Mouse (Mus musculus) thymus, adult 2 months (tissue): Measurements from ENCODE around the gene Wscd1. TPM values are rescaled to one million over a fixed set of nuclear protein-coding genes. Genes with fewer than 3 reads are reported as not detected.

Source experiments
- DNase-seq: peaks from one replicate; pipeline ENCODE4 v3.0.0; 2021
- H3K27ac ChIP-seq: fragments of 200-500 bp; 2 replicates; pipeline ENCODE4 v1.5.1; 2012; ENCODE audit warnings: low read length, control low read depth; ENCODE audit not compliant: control insufficient read depth, insufficient read depth
- H3K27me3 ChIP-seq: fragments of 200-500 bp; 2 replicates; pipeline ENCODE4 v1.6.1; 2012; ENCODE audit warnings: mild to moderate bottlenecking, low read length, moderate library complexity, mixed read lengths; ENCODE audit not compliant: control insufficient read depth, insufficient read depth
- H3K36me3 ChIP-seq: fragments of 200-500 bp; 2 replicates; pipeline ENCODE4 v1.6.1; 2012; ENCODE audit warnings: mild to moderate bottlenecking, low read length, moderate library complexity; ENCODE audit not compliant: control insufficient read depth, insufficient read depth
- H3K4me1 ChIP-seq: fragments of 200-500 bp; replicated peaks from 2 replicates; pipeline ENCODE4 v1.6.1; 2012; ENCODE audit warnings: low read length; ENCODE audit not compliant: control insufficient read depth, insufficient read depth
- H3K4me3 ChIP-seq: fragments of 200-500 bp; 2 replicates; pipeline ENCODE4 v1.5.1; 2012; ENCODE audit warnings: mild to moderate bottlenecking, low read length, control low read depth, moderate library complexity; ENCODE audit not compliant: control insufficient read depth, insufficient read depth
- CTCF ChIP-seq: fragments of 200-500 bp; IDR thresholded peaks from 2 replicates; pipeline ENCODE4 v1.5.1; 2012; ENCODE audit warnings: mild to moderate bottlenecking, control low read depth, low read length, moderate library complexity, borderline replicate concordance; ENCODE audit not compliant: control insufficient read depth, poor library complexity, insufficient read depth; ENCODE audit errors: extremely low read depth
- POLR2A ChIP-seq: fragments of 200-500 bp; IDR thresholded peaks from 2 replicates; pipeline ENCODE4 v1.6.1; 2012; ENCODE audit warnings: mild to moderate bottlenecking, low read length, control low read depth, moderate library complexity; ENCODE audit not compliant: control insufficient read depth, poor library complexity, insufficient read depth; ENCODE audit errors: extremely low read depth
- WGBS: fragments of 180-500 bp; shearing (Covaris S2); methylation state at CpG from one replicate; pipeline ENCODE4 v1.1.7; 2018; 5-methylcytosine and 5-hydroxymethylcytosine counted together
- polyA plus RNA-seq: library from polyadenylated mRNA; depleted of rRNA; stranded (reverse); fragments of >200 nt; gene quantifications from 2 replicates; pipeline ENCODE4 v1.2.3, GENCODE M21; 2012; rRNA removed

Wscd1 gene
- 13.6 and 16.6 TPM in 2 replicates for polyA plus RNA-seq

DNA sequence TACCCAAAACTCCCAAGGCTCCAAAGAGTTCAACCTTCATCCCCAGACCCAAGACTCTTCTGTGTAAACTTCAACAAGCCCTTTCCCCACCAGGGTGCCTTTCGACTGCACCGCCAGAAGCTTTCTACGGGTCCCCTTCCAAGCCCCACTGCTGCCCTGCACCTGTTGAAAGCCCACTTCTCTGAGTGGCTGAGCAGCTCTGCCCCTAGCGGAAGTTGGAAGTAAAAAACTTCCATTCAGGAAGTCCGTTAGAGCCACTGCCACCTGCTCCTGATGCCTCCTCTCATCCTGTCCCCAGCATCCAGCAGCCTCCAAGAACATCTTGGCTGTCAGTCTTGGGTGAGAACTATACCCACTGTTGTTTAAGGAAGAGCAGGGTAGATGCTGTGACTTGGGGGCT is at the start of gene Wscd1:
Gene Wscd1 (plus strand): TSS at position 250 of the 400 bp plus-strand sequence.
- Histone ChIP-seq H3K36me3 (no peaks in the 10 kb centered on the region), H3K27me3 (no peaks in the 10 kb centered on the region), H3K4me1 (peaks cover 14% of the 10 kb centered on the region), H3K27ac (no peak within 1 kb of the TSS), H3K4me3 (peak within 1 kb of the TSS; percentile 44)
- peak; percentile 58 for DNase-seq
- 24% methylated on average over 5 of the region's 5 CpGs for WGBS
- TF ChIP-seq CTCF = peak; percentile 44; the same call in 1 of the 2 replicates
- TF ChIP-seq POLR2A = no peak

DNA sequence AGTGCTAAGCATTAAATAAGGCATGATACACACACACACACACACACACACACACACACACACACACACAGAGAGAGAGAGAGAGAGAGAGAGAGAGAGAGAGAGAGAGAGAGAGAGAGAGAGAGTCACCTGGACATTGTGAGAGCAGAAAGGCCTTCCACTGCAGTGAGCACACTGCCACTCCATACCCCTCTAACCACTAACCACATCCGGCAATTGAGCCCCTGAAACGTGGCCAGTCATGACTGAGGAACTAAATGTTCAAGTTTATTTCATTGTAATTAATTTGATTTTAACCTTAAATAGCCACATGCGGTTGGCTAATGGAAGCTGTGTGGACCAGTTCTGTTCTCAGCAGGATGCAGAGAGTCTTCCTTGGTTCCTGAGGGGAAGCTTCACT is 21.7 kb upstream of the Wscd1 start:
- Histone ChIP-seq H3K27ac (no peak overlapping the region), H3K4me1 (peaks cover 23% of the 10 kb centered on the region), H3K4me3 (no peak overlapping the region), H3K36me3 (no peaks in the 10 kb centered on the region), H3K27me3 (no peaks in the 10 kb centered on the region)
- DNase-seq = no peak
- 4% methylated on average over 3 of the region's 3 CpGs for WGBS
- TF ChIP-seq CTCF (no peak), POLR2A (no peak)

DNA sequence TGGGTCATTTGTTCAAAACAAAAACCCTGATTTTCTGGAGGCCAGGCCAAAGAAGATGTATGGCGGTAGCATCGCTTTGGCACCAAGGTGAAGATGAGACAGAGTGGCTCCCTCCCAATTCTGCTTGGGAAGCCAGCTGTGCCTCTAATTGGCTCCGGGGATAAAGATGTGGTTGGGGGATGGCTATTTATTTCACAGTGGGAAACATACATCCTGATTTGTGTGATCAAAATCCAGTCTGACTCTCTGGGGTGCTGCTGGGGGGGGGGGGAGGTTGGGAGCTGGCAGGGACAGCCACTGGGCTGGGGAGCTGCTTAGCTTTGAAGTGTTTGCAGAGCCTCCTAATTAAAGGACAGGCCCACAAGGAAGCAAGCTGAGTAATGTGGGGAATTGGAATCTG is 20.4 kb upstream of the Wscd1 start:
- TF ChIP-seq CTCF (no peak), POLR2A (no peak)
- no peaks in the 10 kb centered on the region for H3K27me3 ChIP-seq
- H3K4me1 ChIP-seq = peaks cover 33% of the 10 kb centered on the region
- no peak overlapping the region for H3K4me3 ChIP-seq
- no peak for DNase-seq
- H3K36me3 ChIP-seq = no peaks in the 10 kb centered on the region
- no peak overlapping the region for H3K27ac ChIP-seq
- 92% methylated on average over 3 of the region's 3 CpGs for WGBS

DNA sequence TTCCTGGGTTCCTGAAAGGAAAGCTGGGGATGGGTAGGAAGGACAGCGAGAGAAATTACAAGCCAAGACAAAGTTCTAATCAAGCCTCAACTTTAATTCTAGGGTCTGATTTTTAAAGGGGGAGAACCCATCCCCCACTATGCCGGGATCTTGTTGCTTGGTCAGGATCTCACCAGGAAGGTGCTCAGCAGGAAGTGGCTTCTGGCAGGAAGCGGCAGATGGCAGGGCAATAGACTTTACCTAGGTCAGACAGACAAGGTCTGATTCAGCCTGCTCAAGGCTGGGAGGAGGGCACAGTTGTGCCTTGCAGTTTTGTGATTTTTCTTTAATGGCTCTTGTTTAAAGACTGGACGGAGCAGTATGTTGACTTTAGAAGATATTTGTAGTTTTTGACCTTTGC is 15.9 kb upstream of the Wscd1 start:
- Histone ChIP-seq H3K27me3 (no peaks in the 10 kb centered on the region), H3K4me3 (no peak overlapping the region), H3K27ac (no peak overlapping the region), H3K36me3 (no peaks in the 10 kb centered on the region), H3K4me1 (peaks cover 23% of the 10 kb centered on the region)
- 35% methylated on average over 4 of the region's 4 CpGs for WGBS
- DNase-seq = peak; percentile 39
- TF ChIP-seq POLR2A = no peak
- TF ChIP-seq CTCF = no peak

DNA sequence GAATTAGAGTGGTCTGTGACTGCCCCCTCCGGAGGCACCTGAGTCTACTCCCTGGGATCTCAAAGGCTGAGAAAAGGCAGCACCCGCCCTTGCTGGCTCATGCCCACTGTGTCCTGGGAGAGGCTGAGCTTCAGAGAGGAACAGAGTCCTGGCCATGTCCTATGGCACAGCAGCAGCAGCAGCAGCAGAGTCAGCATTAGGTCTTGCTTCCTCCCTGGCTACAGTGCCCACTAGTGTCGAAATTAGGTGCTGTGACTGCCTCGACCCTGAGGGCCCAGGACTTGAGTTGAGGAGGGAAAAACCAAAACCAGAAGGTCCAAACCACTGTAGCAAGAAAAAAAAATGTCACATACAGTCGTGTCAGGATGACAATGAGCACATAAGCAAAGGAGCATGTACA is 12.6 kb upstream of the Wscd1 start:
- WGBS = 26% methylated on average over 5 of the region's 5 CpGs
- no peak overlapping the region for H3K27ac ChIP-seq
- DNase-seq = peak; percentile 38

DNA sequence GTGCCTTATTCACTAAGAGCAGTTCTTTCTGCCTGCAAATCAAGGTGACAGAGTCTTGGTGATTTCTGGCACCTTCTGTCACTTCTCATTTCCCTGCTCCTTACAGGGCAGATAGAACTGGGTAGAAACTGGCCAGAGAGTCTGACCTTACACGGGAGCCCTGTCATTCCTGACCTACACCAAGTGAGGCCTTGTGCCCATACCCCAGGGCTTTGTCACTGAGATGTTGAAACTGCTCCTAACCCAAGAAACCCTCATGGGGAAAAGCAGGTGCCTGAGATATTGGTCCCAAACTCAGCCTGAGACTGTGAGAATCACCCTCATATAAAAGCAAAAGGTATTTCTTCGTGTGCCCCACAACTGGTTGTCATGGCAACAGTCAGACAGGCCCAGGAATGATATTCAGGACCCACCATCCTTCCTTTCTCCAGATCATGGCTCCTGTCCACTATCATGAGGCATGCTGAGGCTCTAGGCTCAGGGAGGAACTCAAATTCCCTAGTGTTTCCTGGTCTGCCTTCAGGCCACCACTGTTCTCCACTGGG is 11.1 kb upstream of the Wscd1 start:
- Histone ChIP-seq H3K27ac (no peak overlapping the region), H3K27me3 (no peaks in the 10 kb centered on the region), H3K36me3 (no peaks in the 10 kb centered on the region), H3K4me1 (peaks cover 13% of the 10 kb centered on the region), H3K4me3 (no peak overlapping the region)
- WGBS = 71% methylated on average over 2 of the region's 2 CpGs
- TF ChIP-seq POLR2A (no peak), CTCF (no peak)
- DNase-seq = no peak

More for the DNA sequence above, 12.6 kb upstream of the Wscd1 start:
- no peaks in the 10 kb centered on the region for H3K27me3 ChIP-seq
- H3K36me3 ChIP-seq = no peaks in the 10 kb centered on the region
- H3K4me3 ChIP-seq = no peak overlapping the region
- peaks cover 21% of the 10 kb centered on the region for H3K4me1 ChIP-seq
- no peak for TF ChIP-seq POLR2A
- peak; percentile 61; the same call in 1 of the 2 replicates for TF ChIP-seq CTCF

DNA sequence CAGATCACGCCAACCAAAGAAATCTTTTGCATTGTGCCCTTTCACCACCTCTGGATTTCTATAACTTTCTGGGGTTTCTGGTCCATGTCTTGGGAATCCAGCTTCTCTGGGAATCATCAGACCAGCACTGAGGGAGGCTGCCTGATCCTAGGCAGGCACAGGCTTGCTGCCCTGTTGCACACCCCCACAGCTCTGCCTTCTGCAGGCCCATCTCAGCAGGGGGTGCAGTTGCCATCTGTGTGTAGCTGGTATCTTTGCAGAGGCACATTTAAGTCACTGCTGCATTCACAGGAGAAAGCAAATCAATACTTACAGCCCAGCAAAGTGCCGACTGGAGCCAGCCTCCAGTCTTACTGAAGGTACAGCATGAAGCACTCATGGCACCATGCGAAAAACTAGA is 3.8 kb upstream of the Wscd1 start:
- no peak overlapping the region for H3K4me3 ChIP-seq
- H3K36me3 ChIP-seq = no peaks in the 10 kb centered on the region
- H3K27ac ChIP-seq = no peak overlapping the region
- peaks cover 6% of the 10 kb centered on the region for H3K4me1 ChIP-seq
- no peak for DNase-seq
- WGBS = 94% methylated on average over 3 of the region's 3 CpGs
- no peaks in the 10 kb centered on the region for H3K27me3 ChIP-seq
- TF ChIP-seq CTCF (no peak), POLR2A (no peak)
